Mouse (Mus musculus): Measurements from ENCODE around the gene Dnajc28.
"Not testable (repeated sequence)": the region's sequence is repeated elsewhere in the genome, so short reads cannot be mapped to it uniquely, and the experiment has no call there.

The Dnajc28 gene

DNA sequence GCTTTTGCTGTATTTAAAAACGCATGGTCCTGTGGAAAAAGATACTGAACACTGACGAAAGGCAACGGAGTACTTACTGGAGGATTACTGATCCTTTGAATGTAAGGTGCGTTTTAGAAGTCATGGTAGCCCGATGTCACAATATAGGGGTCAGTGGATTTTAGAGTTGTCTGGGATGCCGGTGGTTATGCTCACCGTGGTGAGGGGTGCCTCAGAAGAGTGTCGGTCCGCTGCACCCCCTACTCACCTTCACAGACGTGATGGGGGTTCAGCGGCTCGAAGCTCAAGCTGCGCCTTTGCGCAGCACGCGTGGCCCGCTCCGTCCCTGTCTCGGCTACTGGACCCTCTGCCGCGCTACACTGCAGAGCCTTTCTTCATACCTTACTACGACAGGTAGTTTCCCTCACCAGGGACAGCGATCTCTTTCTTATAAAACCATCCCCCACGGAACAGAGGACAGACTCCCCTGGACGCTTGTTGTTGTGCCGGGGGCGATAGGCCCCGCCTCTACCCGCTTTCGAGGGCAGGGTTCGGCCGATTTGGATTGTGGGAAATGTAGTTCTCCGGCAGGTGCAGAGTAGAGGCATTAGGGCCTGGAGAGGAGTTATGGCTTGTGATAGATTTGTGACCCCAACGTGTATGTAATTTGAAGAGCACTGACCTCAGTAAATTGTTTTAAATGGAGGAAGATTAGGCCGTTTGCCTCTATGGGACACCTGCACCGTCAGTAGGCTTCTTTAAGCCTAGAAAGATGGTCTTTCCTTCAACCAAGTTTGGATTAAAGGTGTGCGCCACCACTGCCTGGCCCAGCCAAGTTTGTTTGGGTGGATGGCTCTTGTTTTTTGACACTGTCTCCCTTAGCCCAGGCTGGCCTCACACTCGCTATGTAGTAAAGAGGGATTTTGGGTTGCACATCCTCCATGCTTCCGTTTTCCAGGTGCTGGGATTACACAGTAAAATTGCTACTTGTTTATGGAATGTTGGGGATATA lies at the start of gene Dnajc28:
Gene Dnajc28 (minus strand): TSS at position 516 of the 991 bp plus-strand sequence.
- peak; percentile 84 to 86 for DNase-seq

DNA sequence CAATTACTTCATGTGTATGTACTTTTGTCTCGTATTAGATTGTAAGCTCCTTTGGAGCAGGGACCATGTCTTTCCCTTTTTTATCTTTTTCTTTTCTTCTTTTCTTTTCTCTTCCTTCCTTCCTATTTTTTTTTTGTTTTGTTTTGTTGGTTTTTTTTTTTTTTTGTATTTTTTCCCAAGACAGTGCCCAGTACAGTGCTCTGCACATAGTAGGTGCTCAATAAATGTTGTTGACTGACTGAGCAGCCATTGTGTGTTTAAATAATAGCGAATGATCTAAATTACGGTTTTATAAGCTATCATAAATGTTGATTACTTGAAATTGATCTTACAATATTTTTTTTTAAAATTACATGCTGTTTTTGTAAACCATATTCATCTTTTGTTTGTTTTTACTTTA lies 45.0 kb upstream of the Dnajc28 start:
- no peak for DNase-seq

DNA sequence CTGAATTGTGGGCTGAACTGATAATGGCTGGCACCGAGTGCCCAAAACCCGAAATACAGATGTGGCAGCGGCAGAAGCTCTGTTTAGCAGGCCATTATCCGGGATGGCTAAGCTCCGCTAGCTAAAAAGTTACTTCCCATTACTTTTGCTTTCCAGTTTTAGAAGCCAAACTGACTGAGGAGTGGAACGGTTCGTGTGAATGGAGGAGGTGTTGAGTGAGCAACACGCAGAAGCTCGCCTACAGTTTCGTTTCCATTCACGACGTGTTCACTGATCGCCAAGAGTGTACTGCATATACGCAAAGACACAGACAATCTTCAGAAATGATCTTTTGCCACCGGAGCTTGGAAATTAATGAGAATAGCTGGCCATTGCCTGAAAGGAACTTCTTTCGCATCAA lies 43.5 kb upstream of the Dnajc28 start:
- DNase-seq: no peak

DNA sequence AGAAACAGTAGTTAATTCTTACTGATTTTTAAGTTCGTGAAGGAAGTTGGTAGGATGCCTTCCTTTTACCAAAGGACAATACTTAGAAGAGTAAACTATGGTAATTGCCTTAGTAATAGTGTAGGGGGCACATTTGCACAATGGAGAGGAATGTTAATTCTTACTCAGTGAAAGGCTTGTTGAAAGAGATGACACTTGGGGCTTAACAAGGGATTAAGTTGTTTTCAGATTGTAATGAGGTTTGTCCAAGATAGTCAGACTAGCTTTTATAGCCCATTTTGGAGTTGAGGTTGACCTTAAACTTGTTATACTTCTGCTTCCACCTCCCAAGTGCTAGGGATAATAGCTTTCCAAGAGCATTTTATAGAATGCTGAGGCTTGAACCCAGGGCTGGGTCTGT lies 42.6 kb upstream of the Dnajc28 start:
- no peak for DNase-seq

DNA sequence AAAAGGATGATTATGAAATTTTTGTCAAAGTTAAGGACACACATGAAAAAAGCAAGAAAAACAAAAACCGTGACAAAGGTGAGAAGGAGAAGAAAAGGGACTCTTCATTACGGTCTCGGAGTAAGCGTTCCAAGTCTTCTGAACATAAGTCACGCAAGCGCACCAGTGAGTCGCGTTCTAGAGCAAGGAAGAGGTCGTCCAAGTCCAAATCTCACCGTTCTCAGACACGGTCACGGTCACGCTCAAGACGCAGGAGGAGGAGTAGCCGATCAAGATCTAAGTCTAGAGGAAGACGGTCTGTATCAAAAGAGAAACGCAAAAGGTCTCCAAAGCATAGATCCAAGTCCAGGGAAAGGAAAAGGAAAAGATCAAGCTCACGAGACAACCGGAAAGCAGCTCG lies 41.0 kb upstream of the Dnajc28 start:
- DNase-seq: no peak

DNA sequence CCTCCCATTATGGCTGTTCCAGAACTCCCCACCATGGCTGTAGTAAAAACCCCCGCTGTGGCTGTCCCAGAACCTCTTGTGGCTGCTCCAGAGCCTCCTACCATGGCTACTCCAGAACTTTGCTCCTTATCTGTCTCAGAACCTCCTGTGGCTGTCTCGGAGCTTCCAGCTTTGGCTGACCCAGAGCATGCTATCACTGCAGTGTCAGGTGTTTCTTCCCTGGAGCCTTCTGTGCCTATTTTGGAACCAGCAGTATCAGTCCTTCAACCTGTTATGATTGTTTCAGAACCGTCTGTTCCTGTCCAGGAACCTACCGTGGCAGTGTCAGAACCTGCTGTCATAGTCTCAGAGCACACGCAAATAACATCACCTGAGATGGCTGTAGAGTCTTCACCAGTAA lies 39.6 kb upstream of the Dnajc28 start:
- DNase-seq: no peak

DNA sequence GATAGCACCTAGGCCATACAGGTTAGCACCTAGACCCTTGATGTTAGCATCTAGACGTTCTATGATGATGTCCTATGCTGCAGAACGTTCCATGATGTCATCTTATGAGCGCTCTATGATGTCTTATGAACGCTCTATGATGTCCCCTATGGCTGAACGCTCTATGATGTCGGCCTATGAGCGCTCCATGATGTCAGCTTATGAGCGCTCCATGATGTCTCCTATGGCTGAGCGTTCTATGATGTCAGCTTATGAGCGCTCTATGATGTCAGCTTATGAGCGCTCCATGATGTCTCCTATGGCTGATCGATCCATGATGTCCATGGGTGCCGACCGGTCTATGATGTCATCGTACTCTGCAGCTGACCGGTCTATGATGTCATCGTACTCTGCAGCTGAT lies 38.5 kb upstream of the Dnajc28 start:
- DNase-seq: no peak

DNA sequence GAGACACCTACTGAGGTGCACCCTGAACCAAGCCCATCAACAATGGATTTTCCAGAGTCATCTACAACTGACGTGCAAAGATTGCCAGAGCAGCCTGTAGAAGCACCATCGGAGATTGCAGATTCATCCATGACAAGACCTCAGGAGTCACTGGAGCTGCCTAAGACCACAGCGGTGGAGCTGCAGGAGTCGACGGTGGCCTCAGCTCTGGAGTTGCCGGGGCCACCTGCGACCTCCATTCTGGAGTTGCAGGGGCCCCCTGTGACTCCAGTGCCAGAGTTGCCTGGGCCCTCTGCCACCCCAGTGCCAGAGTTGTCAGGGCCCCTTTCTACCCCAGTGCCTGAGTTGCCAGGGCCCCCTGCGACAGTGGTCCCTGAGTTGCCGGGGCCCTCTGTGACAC lies 36.5 kb upstream of the Dnajc28 start:
- no peak for DNase-seq

DNA sequence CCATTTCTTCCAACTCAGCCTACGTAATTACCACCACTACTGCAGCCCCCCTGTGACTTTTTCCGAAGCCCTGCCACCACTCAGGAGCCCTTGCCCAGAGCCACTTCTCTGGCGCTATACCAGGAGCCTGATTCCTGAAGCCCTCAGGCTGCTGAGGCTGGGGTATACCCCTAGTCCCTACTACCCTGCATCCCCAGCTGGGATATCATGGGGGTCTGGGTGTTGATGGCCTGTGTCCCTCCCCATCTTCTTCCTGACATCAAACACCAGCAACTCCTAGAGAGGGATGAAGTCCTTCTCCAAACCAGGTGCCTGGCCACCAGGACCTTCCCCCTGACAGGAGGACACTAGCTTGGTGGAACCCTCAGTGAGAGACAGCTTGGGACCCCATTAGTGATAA lies 33.4 kb upstream of the Dnajc28 start:
- no peak for DNase-seq

DNA sequence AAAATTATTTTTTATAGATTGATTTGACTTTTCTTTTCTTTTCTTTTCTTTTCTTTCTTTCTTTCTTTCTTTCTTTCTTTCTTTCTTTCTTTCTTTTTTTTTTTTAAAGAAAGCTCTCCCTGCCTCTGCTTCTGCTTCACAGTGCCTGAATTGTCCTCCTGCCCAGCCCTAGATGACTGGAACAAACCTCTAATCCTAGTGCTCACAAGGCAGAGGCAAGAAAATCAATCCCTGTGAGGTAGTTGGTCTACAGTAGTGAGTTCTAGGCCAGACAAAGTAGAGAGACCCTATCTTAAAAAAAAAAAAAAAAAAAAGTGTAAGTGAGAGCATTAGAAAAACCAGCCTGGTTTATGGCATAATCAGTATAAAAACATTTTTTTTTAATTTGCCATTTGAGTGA lies 31.0 kb upstream of the Dnajc28 start:
- no peak for DNase-seq

DNA sequence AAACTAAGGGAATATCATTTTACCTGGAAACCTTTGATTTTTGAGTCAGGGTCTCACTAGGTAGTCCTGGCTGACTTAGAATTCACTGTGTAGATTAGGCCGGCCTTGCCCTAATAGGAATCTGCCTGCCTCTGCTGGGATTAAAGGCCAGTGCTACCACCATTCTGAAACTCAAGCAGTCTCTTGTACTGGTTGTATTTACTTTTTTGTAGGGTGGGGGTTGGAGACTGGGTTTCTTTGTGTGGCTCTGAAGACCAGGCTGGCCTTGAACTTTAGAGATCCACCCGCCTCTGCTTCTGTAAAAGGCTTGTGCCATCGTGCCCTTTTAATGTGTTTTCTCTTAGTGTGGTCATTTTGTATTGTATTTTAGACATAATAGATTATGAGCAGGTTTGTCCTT lies 30.4 kb upstream of the Dnajc28 start:
- DNase-seq: no peak

DNA sequence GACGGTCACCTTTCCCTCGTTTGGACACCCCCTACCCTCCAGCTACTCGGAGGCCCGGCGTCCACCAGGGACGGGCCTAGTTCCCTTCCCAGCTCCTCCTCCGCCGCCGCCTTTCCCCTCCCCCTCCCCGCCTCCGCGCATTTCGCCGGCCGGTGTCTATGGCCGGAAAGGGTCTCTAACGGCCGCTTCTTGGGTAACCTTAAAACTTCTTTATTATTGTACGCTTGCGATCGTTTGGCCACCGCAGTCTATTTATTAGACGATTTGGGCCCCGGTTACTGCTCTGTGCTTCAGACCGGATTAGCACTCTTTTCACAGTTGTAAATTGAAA lies 29.4 kb upstream of the Dnajc28 start:
- DNase-seq: peak; percentile 83 to 87

DNA sequence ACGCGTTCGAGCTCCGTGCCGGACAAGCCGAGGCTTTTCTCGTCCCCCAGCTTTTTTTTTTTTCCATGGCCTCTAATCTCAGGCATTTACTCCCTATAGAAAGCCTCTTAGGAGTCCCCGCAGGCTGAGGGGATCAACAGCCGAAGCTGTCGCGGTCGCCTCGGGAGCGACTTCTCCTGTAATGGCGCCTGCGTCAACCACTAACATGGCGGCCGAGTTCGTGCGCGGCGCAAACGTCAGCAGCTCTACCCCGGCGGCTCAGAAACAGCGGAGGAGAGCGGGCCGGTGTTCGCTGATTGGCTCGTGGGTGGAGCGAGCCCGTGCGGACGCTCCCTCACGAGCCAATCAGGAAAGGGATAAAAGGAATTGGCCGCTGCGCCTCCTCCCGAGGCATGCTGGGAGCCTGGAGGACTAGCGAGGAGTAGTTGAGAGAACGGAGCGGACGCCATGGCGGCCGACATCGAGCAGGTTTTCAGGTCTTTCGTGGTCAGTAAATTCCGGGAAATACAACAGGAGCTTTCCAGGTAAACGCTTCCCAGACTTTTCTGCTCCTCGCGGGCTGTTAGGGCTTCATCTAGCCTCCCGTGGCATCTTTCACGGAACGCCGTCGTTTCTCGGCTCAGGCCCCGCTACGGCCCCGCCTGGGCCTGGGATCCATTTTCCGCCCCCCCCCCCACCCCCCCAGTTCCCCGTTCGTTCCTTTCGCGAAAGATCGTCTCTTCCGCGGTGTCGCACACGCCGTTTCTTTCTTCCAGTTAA lies 28.8 kb upstream of the Dnajc28 start, which contains the start of gene Son:
Gene Son (plus strand): TSS at position 46 of the 759 bp plus-strand sequence.
- DNase-seq: peak; percentile 98

DNA sequence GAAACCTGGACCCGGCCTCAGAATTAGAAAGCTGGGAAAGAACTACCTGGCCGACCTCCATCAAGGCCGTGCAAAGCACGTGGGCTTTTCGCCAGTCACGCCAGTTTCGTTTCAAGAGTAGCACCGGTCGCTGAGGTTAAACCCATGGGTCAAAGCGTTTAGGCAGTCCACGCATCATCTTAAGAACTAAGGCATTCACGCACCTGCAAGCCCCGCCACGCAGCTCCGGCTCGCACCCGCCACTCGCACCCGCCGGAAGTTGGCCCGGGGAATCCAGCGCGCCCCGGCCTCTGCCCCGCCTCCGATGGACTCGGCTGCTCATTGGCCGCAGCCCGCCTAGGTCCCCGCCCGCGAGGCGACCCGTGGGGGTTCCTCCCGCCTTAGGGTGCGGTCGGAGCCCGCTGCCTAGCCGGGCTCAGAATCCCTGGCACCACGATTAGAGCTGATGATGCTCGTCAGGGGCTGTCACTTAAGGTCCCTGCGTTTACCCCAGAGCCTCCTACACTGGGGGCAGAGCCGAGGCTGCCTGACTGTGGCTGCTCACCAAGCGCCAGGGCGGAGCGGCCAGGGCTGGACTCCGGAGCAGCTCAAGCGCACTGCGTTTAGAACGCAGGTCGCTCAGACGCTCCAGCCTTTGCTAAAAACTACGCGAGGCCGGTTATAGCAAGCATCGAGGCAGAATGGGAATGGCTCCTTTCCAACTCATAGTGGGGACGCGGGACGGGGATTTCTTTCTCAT lies 28.0 kb upstream of the Dnajc28 start, which contains the start of gene Gart:
Gene Gart (minus strand): TSS at position 272 of the 739 bp plus-strand sequence.
- DNase-seq: peak; percentile 94 to 96

DNA sequence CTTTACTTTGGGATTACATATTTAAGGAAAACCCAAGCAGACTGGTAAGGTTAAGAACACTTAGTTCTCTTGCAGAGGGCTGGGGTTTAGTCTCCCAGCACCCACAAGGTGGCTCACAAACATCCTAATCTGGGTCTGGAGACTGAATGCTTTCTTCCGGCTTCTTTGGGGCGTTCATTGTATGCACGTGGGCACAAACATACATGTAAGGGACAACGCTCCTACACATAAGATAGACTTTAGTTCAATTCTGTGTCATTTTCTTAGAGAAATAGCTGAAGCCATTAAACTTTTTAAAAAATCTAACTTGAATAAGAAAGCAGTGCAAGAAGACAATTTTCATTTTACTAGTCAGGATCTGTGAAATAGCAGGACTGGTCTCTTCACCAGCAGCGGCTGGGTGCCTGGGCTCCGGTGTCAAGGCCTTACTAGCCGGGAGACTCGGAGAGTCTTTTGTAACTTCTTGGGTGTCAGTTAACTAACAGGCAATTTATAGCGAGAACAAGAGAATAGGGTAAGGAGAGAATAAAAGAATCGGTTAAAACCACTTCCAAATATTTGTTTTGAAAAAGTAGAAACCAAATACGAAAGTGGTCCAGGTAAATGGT lies 27.3 kb upstream of the Dnajc28 start:
- no peak for DNase-seq

DNA sequence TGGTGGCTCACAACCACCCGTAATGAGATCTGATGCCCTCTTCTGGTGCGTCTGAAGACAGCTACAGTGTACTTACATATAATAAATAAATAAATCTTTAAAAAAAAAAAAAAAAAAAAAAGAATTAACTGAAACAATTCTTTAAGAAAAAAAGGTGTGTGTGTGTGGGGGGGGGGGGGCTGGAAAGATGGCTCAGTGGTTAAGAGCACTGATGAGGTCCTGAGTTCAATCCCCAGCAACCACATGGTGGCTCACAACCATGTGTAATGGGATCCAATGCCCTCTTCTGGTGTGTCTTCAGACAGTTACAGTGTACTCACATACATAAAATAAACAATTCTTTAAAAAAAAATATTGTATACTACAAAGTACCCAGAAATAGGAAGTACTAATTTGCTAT lies 26.6 kb upstream of the Dnajc28 start:
- not testable (repeated sequence) for DNase-seq

DNA sequence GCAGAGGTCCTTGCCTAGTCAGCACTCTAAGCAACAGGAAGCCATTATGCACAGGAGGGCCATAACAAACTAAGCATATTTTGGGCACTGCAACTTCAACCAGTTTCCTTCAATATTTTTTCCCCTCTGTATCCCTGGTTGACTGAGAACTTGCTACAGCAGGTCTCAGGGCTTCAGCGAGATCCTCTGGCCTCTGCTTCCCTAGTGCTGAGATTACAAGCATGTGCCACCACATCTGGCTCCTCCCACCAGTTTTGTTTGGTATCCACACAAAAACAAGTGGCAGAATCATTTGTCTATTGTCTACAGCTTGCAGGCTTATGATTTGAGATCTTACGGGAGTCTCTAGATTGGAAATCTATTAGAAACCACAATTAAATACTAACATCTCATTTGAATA lies 26.1 kb upstream of the Dnajc28 start:
- DNase-seq: no peak

DNA sequence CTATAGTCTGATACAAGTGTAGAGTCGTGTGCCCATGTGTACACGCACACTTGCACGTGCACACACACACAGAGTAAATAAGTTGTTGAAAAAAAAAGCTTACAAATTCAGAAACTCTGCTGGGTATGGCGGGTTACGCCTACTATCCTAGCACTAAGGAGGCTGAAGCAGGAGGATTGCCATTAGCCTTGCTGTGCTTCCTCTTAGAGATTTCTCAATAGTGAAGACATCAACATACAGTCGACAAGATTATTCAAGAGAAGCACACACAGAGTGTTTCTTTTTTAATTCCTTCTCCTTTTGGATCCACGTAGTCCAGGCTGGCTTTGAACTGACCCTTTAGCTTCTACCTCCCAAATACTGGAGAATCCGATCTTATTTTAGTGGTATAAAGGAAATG lies 21.3 kb upstream of the Dnajc28 start:
- no peak for DNase-seq

DNA sequence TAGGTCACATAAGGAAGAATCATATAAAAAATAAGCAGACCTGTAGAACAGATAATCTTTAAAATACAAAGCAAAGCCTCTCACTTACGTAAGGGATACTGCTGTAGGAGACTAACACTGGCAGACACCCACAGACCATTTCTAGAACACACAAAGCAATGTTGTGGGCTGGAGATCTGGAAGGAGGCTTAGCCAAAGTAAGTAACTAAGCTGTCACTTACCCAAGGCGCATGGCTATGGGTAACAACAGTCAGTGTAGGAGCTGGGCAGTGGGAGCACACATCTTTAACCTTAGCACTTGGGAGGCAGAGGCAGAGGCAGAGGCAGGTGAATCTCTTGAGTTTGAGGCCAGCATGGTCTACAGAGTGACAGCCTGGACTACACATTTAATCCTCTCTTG lies 20.8 kb upstream of the Dnajc28 start:
- no peak for DNase-seq

DNA sequence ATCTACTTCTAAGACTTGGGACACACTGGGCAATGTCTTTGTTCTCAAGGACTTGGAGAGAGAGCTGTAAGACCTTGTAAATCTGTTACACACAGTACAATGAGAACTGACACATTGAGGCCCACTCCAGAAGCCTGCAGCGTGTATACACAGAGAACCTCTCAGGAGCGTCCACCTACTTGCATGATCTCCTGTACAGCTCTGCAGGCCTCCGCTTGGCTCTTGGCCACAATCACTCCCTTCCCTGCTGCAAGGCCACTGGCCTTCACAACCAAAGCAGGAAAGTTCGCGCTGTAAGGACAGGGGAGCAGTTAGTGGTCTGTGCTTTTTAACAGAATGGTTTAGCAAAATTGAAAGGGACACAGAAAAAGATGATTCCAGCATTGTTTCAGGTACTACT lies 20.3 kb upstream of the Dnajc28 start:
- no peak for DNase-seq

DNA sequence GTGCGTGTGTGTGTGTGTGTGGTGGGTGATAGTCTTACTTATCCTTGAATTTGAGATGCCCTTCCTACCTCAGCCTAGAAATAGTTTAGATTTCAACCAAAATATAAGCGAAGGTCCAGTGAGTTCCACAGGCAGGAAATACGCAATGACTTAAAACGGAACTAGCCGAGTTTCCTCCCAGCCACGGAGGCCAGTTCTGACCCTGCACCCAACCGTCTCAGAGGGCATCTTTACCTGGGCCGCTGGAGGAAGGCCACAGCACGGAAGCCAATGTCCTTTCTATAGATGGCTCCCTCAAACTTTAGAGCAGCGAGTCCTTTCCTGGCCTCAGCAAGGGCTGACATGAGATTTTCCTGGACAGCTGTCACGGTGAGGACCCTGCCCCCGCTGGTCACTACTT lies 14.8 kb upstream of the Dnajc28 start:
- DNase-seq: no peak

DNA sequence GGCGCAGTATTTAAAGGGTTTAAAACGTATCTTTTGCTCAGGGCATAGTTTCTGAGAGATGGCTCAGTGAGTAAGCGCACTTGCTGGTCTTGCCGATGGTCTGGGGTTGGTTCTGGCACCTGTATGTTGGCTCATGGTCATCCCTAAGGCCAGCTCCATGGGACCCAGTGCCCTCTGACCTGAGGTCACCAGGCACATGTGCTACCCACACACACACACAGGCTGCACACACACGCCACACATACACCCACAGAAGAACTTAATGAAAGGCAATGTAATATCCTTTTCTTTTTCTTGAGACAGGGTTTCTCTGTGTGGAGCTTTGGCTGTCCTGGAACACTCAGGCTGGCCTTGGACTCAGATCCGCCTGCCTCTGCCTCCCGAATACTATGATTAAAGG lies 14.1 kb upstream of the Dnajc28 start:
- no peak for DNase-seq

DNA sequence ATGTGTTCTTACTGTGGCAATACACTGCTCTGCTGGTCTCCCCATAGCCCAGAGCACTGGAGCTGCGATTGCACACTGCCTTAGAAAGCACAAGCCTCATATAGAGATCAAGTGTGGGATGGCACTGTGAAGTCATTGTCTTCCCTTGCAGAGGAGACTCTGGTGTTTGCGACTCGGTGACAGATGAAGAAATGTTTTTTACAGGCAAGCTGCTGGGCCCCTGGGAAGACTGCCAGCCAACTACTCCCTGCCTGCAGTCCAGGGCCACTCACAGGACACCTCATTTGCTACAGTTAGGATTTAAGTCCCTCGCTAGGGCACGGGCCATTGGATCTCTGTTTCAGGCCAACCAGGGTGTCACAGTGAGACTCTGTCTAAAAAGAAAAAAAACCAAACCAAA lies 13.6 kb upstream of the Dnajc28 start:
- DNase-seq: peak in 1 of 2 experiments; percentile 28
